Mouse (Mus musculus) cortical plate, adult 2 months (tissue): ENCODE results near the gene 6030468B19Rik. TPM values are rescaled to one million over a fixed set of nuclear protein-coding genes. Genes with fewer than 3 reads are reported as not detected.

Experiments
- H3K27ac ChIP-seq: fragments of 200-500 bp; 2 replicates; pipeline ENCODE4 v1.5.1; 2012; ENCODE audit warnings: low read length, control low read depth, inconsistent platforms; ENCODE audit not compliant: insufficient read depth
- H3K4me1 ChIP-seq: fragments of 200-500 bp; 2 replicates; pipeline ENCODE4 v1.6.1; 2011; ENCODE audit warnings: low read length; ENCODE audit not compliant: control insufficient read depth, insufficient read depth
- H3K4me3 ChIP-seq: fragments of 200-500 bp; 2 replicates; pipeline ENCODE4 v1.5.1; 2011; ENCODE audit warnings: mild to moderate bottlenecking, low read length, control low read depth; ENCODE audit not compliant: insufficient read depth
- CTCF ChIP-seq: fragments of 200-500 bp; IDR thresholded peaks from 2 replicates; pipeline ENCODE4 v1.5.1; 2011; ENCODE audit warnings: mild to moderate bottlenecking, control low read depth, low read length; ENCODE audit not compliant: insufficient read depth; ENCODE audit errors: extremely low read depth
- POLR2A ChIP-seq: fragments of 200-500 bp; IDR thresholded peaks from 2 replicates; pipeline ENCODE4 v1.6.1; 2011; ENCODE audit warnings: mild to moderate bottlenecking, low read length, control low read depth; ENCODE audit not compliant: insufficient read depth; ENCODE audit errors: extremely low read depth
- polyA plus RNA-seq: library from polyadenylated mRNA; depleted of rRNA; stranded (reverse); fragments of >200 nt; gene quantifications from 2 replicates; pipeline ENCODE4 v1.2.3, GENCODE M21; 2012

6030468B19Rik gene
- polyA plus RNA-seq, 1 experiment = 0.50 TPM

- H3K4me3 ChIP-seq = no peak overlapping the region
- H3K4me1 ChIP-seq = no peaks in the 10 kb centered on the region
- TF ChIP-seq CTCF (no peak), POLR2A (no peak)
- H3K27ac ChIP-seq = no peak overlapping the region
Measured at GRCm38 (mm10) chr11:117836306-117836705, 38.8 kb downstream of the 6030468B19Rik start.

GRCm38 (mm10) chr11:117838572-117838971, 41.1 kb downstream of the 6030468B19Rik start:
- H3K27ac ChIP-seq = no peak overlapping the region
- no peak overlapping the region for H3K4me3 ChIP-seq
- H3K4me1 ChIP-seq = no peaks in the 10 kb centered on the region
- TF ChIP-seq CTCF = no peak
- no peak for TF ChIP-seq POLR2A

- TF ChIP-seq POLR2A = no peak
- no peak for TF ChIP-seq CTCF
- H3K27ac ChIP-seq = no peak overlapping the region
- no peaks in the 10 kb centered on the region for H3K4me1 ChIP-seq
- no peak overlapping the region for H3K4me3 ChIP-seq
Measured at GRCm38 (mm10) chr11:117839021-117839420, 41.6 kb downstream of the 6030468B19Rik start.

- TF ChIP-seq POLR2A (no peak), CTCF (no peak)
- no peak overlapping the region for H3K27ac ChIP-seq
- H3K4me3 ChIP-seq = no peak overlapping the region
- no peaks in the 10 kb centered on the region for H3K4me1 ChIP-seq
Measured at GRCm38 (mm10) chr11:117840910-117841309, 43.5 kb downstream of the 6030468B19Rik start.

- H3K4me3 ChIP-seq = no peak overlapping the region
- TF ChIP-seq POLR2A (no peak), CTCF (no peak)
- H3K4me1 ChIP-seq = no peaks in the 10 kb centered on the region
- no peak overlapping the region for H3K27ac ChIP-seq
Measured at GRCm38 (mm10) chr11:117843434-117843833, 46.0 kb downstream of the 6030468B19Rik start.

GRCm38 (mm10) chr11:117844997-117845396, 47.5 kb downstream of the 6030468B19Rik start:
- H3K4me1 ChIP-seq = no peaks in the 10 kb centered on the region
- no peak overlapping the region for H3K4me3 ChIP-seq
- H3K27ac ChIP-seq = no peak overlapping the region

GRCm38 (mm10) chr11:117845651-117846050, 48.2 kb downstream of the 6030468B19Rik start:
- H3K4me3 ChIP-seq = no peak overlapping the region
- H3K27ac ChIP-seq = no peak overlapping the region
- H3K4me1 ChIP-seq = no peaks in the 10 kb centered on the region
- no peak for TF ChIP-seq POLR2A
- TF ChIP-seq CTCF = no peak

More at GRCm38 (mm10) chr11:117844997-117845396, 47.5 kb downstream of the 6030468B19Rik start:
- TF ChIP-seq CTCF (no peak), POLR2A (no peak)

- no peaks in the 10 kb centered on the region for H3K4me1 ChIP-seq
- H3K4me3 ChIP-seq = no peak overlapping the region
- no peak for TF ChIP-seq CTCF
- TF ChIP-seq POLR2A = no peak
- no peak overlapping the region for H3K27ac ChIP-seq
Measured at GRCm38 (mm10) chr11:117846640-117847039, 49.2 kb downstream of the 6030468B19Rik start.

- H3K27ac ChIP-seq = 0 out of 2 replicates have a peak overlapping the region, but pooled peaks have one; percentile 49
- TF ChIP-seq POLR2A = no peak
- no peaks in the 10 kb centered on the region for H3K4me1 ChIP-seq
- no peak overlapping the region; the same call in 1 of the 2 replicates for H3K4me3 ChIP-seq
Measured at GRCm38 (mm10) chr11:117847593-117848215, 50.2 kb downstream of the 6030468B19Rik start.

- Histone ChIP-seq H3K4me1 (no peaks in the 10 kb centered on the region), H3K4me3 (peak overlapping the region; percentile 53), H3K27ac (peak overlapping the region; percentile 49)
- no peak for TF ChIP-seq CTCF
- no peak for TF ChIP-seq POLR2A
Measured at GRCm38 (mm10) chr11:117848271-117848984, 51.0 kb downstream of the 6030468B19Rik start.
